Mouse (Mus musculus) small intestine, adult 2 months (tissue): ENCODE results near the gene Kcnq5. TPM values are rescaled to one million over a fixed set of nuclear protein-coding genes. Genes with fewer than 3 reads are reported as not detected.

Experiments used
- H3K27ac ChIP-seq: fragments of 200-500 bp; 2 replicates; pipeline ENCODE4 v1.5.1; 2012; ENCODE audit warnings: low read depth, low read length, control low read depth, inconsistent platforms; ENCODE audit not compliant: insufficient read depth
- H3K27me3 ChIP-seq: fragments of 200-500 bp; 2 replicates; pipeline ENCODE4 v1.6.1; 2012; ENCODE audit warnings: mild to moderate bottlenecking, moderate library complexity, low read length, inconsistent platforms; ENCODE audit not compliant: control insufficient read depth, insufficient read depth
- H3K36me3 ChIP-seq: fragments of 200-500 bp; 2 replicates; pipeline ENCODE4 v1.6.1; 2012; ENCODE audit warnings: mild to moderate bottlenecking, low read length, control low read depth, inconsistent platforms; ENCODE audit not compliant: control insufficient read depth, insufficient read depth
- H3K4me1 ChIP-seq: fragments of 200-500 bp; 2 replicates; pipeline ENCODE4 v1.6.1; 2012; ENCODE audit warnings: low read length, inconsistent platforms, mixed read lengths; ENCODE audit not compliant: control insufficient read depth, insufficient read depth, insufficient read length
- H3K4me3 ChIP-seq: fragments of 200-500 bp; 2 replicates; pipeline ENCODE4 v1.5.1; 2012; ENCODE audit warnings: low read depth, mild to moderate bottlenecking, control low read depth, inconsistent platforms, low read length, moderate library complexity
- CTCF ChIP-seq: fragments of 200-500 bp; IDR thresholded peaks from 2 replicates; pipeline ENCODE4 v1.5.1; 2012; ENCODE audit warnings: low read depth, mild to moderate bottlenecking, control low read depth, inconsistent platforms, low read length, moderate library complexity, mixed read lengths; ENCODE audit not compliant: insufficient replicate concordance, insufficient read length; ENCODE audit errors: extremely low read depth
- POLR2A ChIP-seq: fragments of 200-500 bp; IDR thresholded peaks from 2 replicates; pipeline ENCODE4 v1.6.1; 2012; ENCODE audit warnings: low read depth, mild to moderate bottlenecking, control low read depth, inconsistent platforms, low read length, moderate library complexity
- WGBS: fragments of 180-500 bp; shearing (Covaris S2); methylation state at CpG from one replicate; pipeline ENCODE4 v1.1.7; 2018; 5-methylcytosine and 5-hydroxymethylcytosine counted together
- polyA plus RNA-seq: library from polyadenylated mRNA; depleted of rRNA; stranded (reverse); fragments of >200 nt; gene quantifications from 2 replicates; pipeline ENCODE4 v1.2.3, GENCODE M21; 2012

Kcnq5 gene
- polyA plus RNA-seq, 1 experiment: 0.22 TPM

DNA sequence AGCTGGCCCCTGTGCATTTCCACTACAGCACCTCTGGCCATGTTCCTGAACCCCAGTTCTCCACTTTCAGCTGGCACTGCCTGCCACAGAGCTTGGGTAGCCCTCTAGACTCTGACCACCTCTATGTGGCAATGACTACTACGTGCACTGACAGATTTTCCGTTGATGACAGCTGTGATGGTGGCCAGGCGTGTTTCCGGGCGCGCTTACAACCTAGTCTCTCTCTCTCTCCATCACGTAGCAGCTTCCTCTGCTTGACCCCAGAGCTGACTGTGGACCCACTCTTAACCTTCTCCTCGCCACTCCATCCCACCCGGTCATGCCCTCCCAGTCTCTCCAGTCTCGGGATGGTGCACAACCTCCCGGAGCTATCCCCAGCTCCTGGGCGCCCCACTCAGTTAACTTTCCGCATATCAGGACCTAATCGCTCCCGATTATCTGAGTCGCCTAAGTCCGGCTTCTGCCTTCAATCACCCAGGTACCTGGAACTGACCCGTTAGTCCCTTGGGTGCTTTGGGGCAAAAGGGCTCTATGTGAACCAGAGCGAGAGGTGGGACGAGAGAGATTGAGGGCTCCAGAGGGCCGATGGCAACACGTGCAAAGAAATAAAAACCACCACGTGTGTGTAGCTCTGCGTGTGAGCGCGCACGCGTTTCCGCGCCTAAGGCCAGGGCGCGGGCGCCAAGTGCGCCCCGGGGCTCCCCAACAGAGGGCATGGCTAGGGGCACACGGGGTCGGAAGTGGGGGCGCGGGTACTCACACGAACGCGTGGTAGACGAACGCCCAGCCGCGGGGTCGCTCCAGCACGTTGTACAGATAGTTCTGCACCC lies 1.1 kb downstream of the Kcnq5 start:
- H3K36me3 ChIP-seq: no peaks in the 10 kb centered on the region
- TF ChIP-seq CTCF (no peak), POLR2A (no peak)
- H3K27ac ChIP-seq: 0 out of 2 replicates have a peak overlapping the region, but pooled peaks have one; percentile 9
- 2% methylated on average over 48 of the region's 48 CpGs for WGBS
- H3K27me3 ChIP-seq: peaks cover 20% of the 10 kb centered on the region
- H3K4me1 ChIP-seq: no peaks in the 10 kb centered on the region
- peak overlapping the region; percentile 67 for H3K4me3 ChIP-seq

DNA sequence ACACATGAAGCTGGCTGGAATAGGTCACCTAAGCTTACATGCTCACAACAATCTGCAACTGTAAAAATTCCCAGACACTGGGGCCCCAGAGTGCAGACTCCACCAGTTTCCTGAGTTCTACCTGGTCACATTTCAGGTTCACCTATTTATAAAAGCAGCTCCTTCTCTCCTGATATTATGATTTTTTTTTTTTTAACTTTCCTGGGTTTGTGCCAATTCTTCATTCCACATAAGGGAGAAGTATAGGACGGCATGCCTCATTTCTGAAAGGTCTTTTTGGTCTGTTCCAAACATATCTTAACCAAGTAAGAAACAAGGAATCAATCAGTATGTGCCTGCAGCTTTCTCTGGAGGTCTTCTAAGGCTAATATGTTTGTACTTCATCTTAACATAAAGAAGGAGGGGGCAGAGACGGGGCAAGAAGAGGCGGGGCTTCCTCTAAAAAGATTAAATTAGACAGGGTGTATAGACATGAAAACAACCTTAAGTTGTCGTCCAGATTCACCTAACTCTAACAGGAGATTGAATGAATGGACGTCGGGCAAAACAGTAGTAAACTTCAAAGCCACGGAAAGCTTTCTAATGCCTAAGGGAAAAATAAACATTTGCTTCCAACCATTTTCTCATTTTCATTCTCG lies 2.0 kb downstream of the Kcnq5 start:
- WGBS: 12% methylated on average over 8 of the region's 8 CpGs
- TF ChIP-seq CTCF (no peak), POLR2A (no peak)
- H3K4me1 ChIP-seq: no peaks in the 10 kb centered on the region
- H3K27me3 ChIP-seq: peaks cover 20% of the 10 kb centered on the region
- no peak overlapping the region for H3K4me3 ChIP-seq
- no peaks in the 10 kb centered on the region for H3K36me3 ChIP-seq
- no peak overlapping the region for H3K27ac ChIP-seq

GRCm38 (mm10) chr1:21958013-21958412 lies 3.7 kb downstream of the Kcnq5 start:
- no peaks in the 10 kb centered on the region for H3K36me3 ChIP-seq
- WGBS: 50% methylated on average over 4 of the region's 4 CpGs

GRCm38 (mm10) chr1:21940831-21941230 lies 20.9 kb downstream of the Kcnq5 start:
- Histone ChIP-seq H3K27me3 (no peaks in the 10 kb centered on the region), H3K4me1 (no peaks in the 10 kb centered on the region), H3K27ac (no peak overlapping the region), H3K36me3 (no peaks in the 10 kb centered on the region), H3K4me3 (no peak overlapping the region)
- WGBS: 75% methylated on average over 4 of the region's 4 CpGs
- TF ChIP-seq POLR2A (no peak), CTCF (no peak)

More at GRCm38 (mm10) chr1:21958013-21958412, 3.7 kb downstream of the Kcnq5 start:
- no peak overlapping the region for H3K4me3 ChIP-seq
- peaks cover 20% of the 10 kb centered on the region for H3K27me3 ChIP-seq
- TF ChIP-seq CTCF (no peak), POLR2A (no peak)
- no peak overlapping the region for H3K27ac ChIP-seq
- no peaks in the 10 kb centered on the region for H3K4me1 ChIP-seq

- 67% methylated on average over 4 of the region's 4 CpGs for WGBS
- H3K4me1 ChIP-seq: no peaks in the 10 kb centered on the region
These were observed 34.6 kb downstream of the Kcnq5 start for GRCm38 (mm10) chr1:21927182-21927581.

GRCm38 (mm10) chr1:21923293-21923642 lies 38.5 kb downstream of the Kcnq5 start:
- no peaks in the 10 kb centered on the region for H3K27me3 ChIP-seq
- H3K4me3 ChIP-seq: no peak overlapping the region
- WGBS: 59% methylated on average over 1 of the region's 1 CpGs
- no peak overlapping the region for H3K27ac ChIP-seq
- no peaks in the 10 kb centered on the region for H3K4me1 ChIP-seq
- TF ChIP-seq CTCF (no peak), POLR2A (no peak)
- no peaks in the 10 kb centered on the region for H3K36me3 ChIP-seq

More at GRCm38 (mm10) chr1:21927182-21927581, 34.6 kb downstream of the Kcnq5 start:
- no peak overlapping the region for H3K4me3 ChIP-seq
- no peaks in the 10 kb centered on the region for H3K36me3 ChIP-seq
- TF ChIP-seq CTCF: no peak
- TF ChIP-seq POLR2A: no peak
- no peaks in the 10 kb centered on the region for H3K27me3 ChIP-seq
- H3K27ac ChIP-seq: no peak overlapping the region
